Mouse (Mus musculus) small intestine, adult 2 months (tissue): ENCODE data around the gene 6330403K07Rik.

Experiments used
- CTCF ChIP-seq: fragments of 200-500 bp; IDR thresholded peaks from 2 replicates; pipeline ENCODE4 v1.5.1; 2012; ENCODE audit warnings: low read depth, mild to moderate bottlenecking, control low read depth, inconsistent platforms, low read length, moderate library complexity, mixed read lengths; ENCODE audit not compliant: insufficient replicate concordance, insufficient read length; ENCODE audit errors: extremely low read depth
- POLR2A ChIP-seq: fragments of 200-500 bp; IDR thresholded peaks from 2 replicates; pipeline ENCODE4 v1.6.1; 2012; ENCODE audit warnings: low read depth, mild to moderate bottlenecking, control low read depth, inconsistent platforms, low read length, moderate library complexity

GRCm38 (mm10) chr11:71003611-71004315 lies 29.6 kb downstream of the 6330403K07Rik start:
- TF ChIP-seq POLR2A (no peak), CTCF (no peak)
